Mouse (Mus musculus): ENCODE measurements around the gene Cdkn2d. TPM values are rescaled to one million over a fixed set of nuclear protein-coding genes. Genes with fewer than 3 reads are reported as not detected.
"Not testable (repeated sequence)": the region's sequence is repeated elsewhere in the genome, so short reads cannot be mapped to it uniquely, and the experiment has no call there.

Gene Cdkn2d
- polyA plus RNA-seq, 1 experiment from 2014 or later: 47.4 TPM

- DNase-seq (ENCODE audit: low read depth, low spot score) (no peak), ATAC-seq (no peak)
- H3K27me3 ChIP-seq: no peaks in the 10 kb centered on the region
- TF ChIP-seq CTCF (IDR thresholded peaks at IDR 0.05): no peak
- POLR2A ChIA-PET: no interaction called here
- in situ Hi-C loops (cut with MboI; ENCODE audit: low pct_unique_long_range_greater_than_20kb): no loop called here
- CTCF ChIA-PET: interaction anchor here (1.5 kb wide), 1 partner anchor 10 kb away, joined by 4 read pairs; no protein-coding TSS in a partner anchor
These were observed 13.4 kb downstream of the Cdkn2d start for GRCm38 (mm10) chr9:21277776-21278175.

- CTCF ChIA-PET: interaction anchor here (1.5 kb wide), 1 partner anchor 8 kb away, joined by 4 read pairs; no protein-coding TSS in a partner anchor
- in situ Hi-C loops (cut with MboI; ENCODE audit: low pct_unique_long_range_greater_than_20kb): no loop called here
- H3K27me3 ChIP-seq: no peaks in the 10 kb centered on the region
- no peak for TF ChIP-seq CTCF (IDR thresholded peaks at IDR 0.05)
- ATAC-seq (no peak), DNase-seq (ENCODE audit: low read depth, low spot score) (no peak)
- POLR2A ChIA-PET: interaction anchor here (1.2 to 1.4 kb wide), 2 partner anchors 9 to 10 kb away, joined by 3 to 4 read pairs; no protein-coding TSS in a partner anchor
These were observed 14.9 kb downstream of the Cdkn2d start for GRCm38 (mm10) chr9:21276307-21276706.

- POLR2A ChIA-PET: interaction anchor here (1.2 kb wide), 1 partner anchor 10 kb away, joined by 4 read pairs; no protein-coding TSS in a partner anchor
- no peak for TF ChIP-seq CTCF (IDR thresholded peaks at IDR 0.05)
- in situ Hi-C loops (cut with MboI; ENCODE audit: low pct_unique_long_range_greater_than_20kb): no loop called here
- no peak for DNase-seq (ENCODE audit: low read depth, low spot score)
- no peaks in the 10 kb centered on the region for H3K27me3 ChIP-seq
- no peak for ATAC-seq
- CTCF ChIA-PET: interaction anchor here (1.8 kb wide), 1 partner anchor 81 kb away, joined by 4 read pairs; no protein-coding TSS in a partner anchor
These were observed 15.5 kb downstream of the Cdkn2d start for GRCm38 (mm10) chr9:21275727-21276126.

- ATAC-seq: no peak
- ChIA-PET POLR2A (interaction anchor here (1.0 kb wide), 1 partner anchor 10 kb away, joined by 3 read pairs; the partner anchor contains the start of gene Atg4d), CTCF (interaction anchor here (1.5 to 1.8 kb wide), 2 partner anchors 34 to 82 kb away, joined by 3 to 4 read pairs; no protein-coding TSS in a partner anchor)
- no peaks in the 10 kb centered on the region for H3K27me3 ChIP-seq
- in situ Hi-C loops (cut with MboI; ENCODE audit: low pct_unique_long_range_greater_than_20kb): no loop called here
- no peak for TF ChIP-seq CTCF (IDR thresholded peaks at IDR 0.05)
- no peak for DNase-seq (ENCODE audit: low read depth, low spot score)
These were observed 16.0 kb downstream of the Cdkn2d start for GRCm38 (mm10) chr9:21275013-21275710.

GRCm38 (mm10) chr9:21274336-21274735, 16.9 kb downstream of the Cdkn2d start:
- no peak for DNase-seq (ENCODE audit: low read depth, low spot score)
- in situ Hi-C loops (cut with MboI; ENCODE audit: low pct_unique_long_range_greater_than_20kb): no loop called here
- no peaks in the 10 kb centered on the region for H3K27me3 ChIP-seq
- CTCF ChIA-PET: interaction anchor here (0.6 to 1.8 kb wide), 3 partner anchors 34 to 221 kb away, joined by 3 to 4 read pairs (median 3); no protein-coding TSS in a partner anchor
- POLR2A ChIA-PET: interaction anchor here (1.0 kb wide), 1 partner anchor 10 kb away, joined by 3 read pairs; the partner anchor contains the start of gene Atg4d
- TF ChIP-seq CTCF (IDR thresholded peaks at IDR 0.05): no peak
- no peak for ATAC-seq

- H3K27me3 ChIP-seq: no peaks in the 10 kb centered on the region
- ChIA-PET CTCF (interaction anchor here (0.9 to 1.8 kb wide), 3 partner anchors 14 to 83 kb away, joined by 3 to 4 read pairs (median 3); no protein-coding TSS in a partner anchor), POLR2A (interaction anchor here (0.9 to 1.1 kb wide), 3 partner anchors 9 to 17 kb away, joined by 3 to 10 read pairs (median 4); partner anchors contain the start of gene Atg4d)
- ATAC-seq (no peak), DNase-seq (ENCODE audit: low read depth, low spot score) (no peak)
- no peak for TF ChIP-seq CTCF (IDR thresholded peaks at IDR 0.05)
- in situ Hi-C loops (cut with MboI; ENCODE audit: low pct_unique_long_range_greater_than_20kb): no loop called here
These were observed 17.5 kb downstream of the Cdkn2d start for GRCm38 (mm10) chr9:21273520-21274228.

GRCm38 (mm10) chr9:21273094-21273493, 18.1 kb downstream of the Cdkn2d start:
- in situ Hi-C loops (cut with MboI; ENCODE audit: low pct_unique_long_range_greater_than_20kb): no loop called here
- TF ChIP-seq CTCF (IDR thresholded peaks at IDR 0.05): no peak
- no peak for DNase-seq (ENCODE audit: low read depth, low spot score)

GRCm38 (mm10) chr9:21272391-21272790, 18.8 kb downstream of the Cdkn2d start:
- in situ Hi-C loops (cut with MboI; ENCODE audit: low pct_unique_long_range_greater_than_20kb): no loop called here
- CTCF ChIA-PET: interaction anchor here (0.9 kb wide), 1 partner anchor 13 kb away, joined by 3 read pairs; no protein-coding TSS in a partner anchor
- ATAC-seq (no peak), DNase-seq (ENCODE audit: low read depth, low spot score) (no peak)
- no peaks in the 10 kb centered on the region for H3K27me3 ChIP-seq
- TF ChIP-seq CTCF (IDR thresholded peaks at IDR 0.05): no peak
- POLR2A ChIA-PET: interaction anchor here (1.1 to 1.2 kb wide), 2 partner anchors 14 to 142 kb away, joined by 3 to 4 read pairs; no protein-coding TSS in a partner anchor

More at GRCm38 (mm10) chr9:21273094-21273493, 18.1 kb downstream of the Cdkn2d start:
- ChIA-PET POLR2A (interaction anchor here (0.9 to 1.2 kb wide), 3 partner anchors 13 to 141 kb away, joined by 3 to 10 read pairs (median 4); no protein-coding TSS in a partner anchor), CTCF (interaction anchor here (0.9 kb wide), 1 partner anchor 14 kb away, joined by 3 read pairs; no protein-coding TSS in a partner anchor)
- ATAC-seq: no peak
- H3K27me3 ChIP-seq: no peaks in the 10 kb centered on the region

- POLR2A ChIA-PET: interaction anchor here (0.7 kb wide), 1 partner anchor 70 kb away, joined by 3 read pairs; no protein-coding TSS in a partner anchor
- H3K27me3 ChIP-seq; in situ Hi-C loops (cut with MboI; ENCODE audit: low pct_unique_long_range_greater_than_20kb); ATAC-seq; CTCF ChIA-PET; DNase-seq (ENCODE audit: low read depth, low spot score): not testable (repeated sequence)
These were observed 21.6 kb downstream of the Cdkn2d start for GRCm38 (mm10) chr9:21269590-21269989.

GRCm38 (mm10) chr9:21268305-21268704, 22.9 kb downstream of the Cdkn2d start:
- no peak for TF ChIP-seq CTCF (IDR thresholded peaks at IDR 0.05)
- ChIA-PET POLR2A (interaction anchor here (0.6 kb wide), 1 partner anchor 43 kb away, joined by 3 read pairs; no protein-coding TSS in a partner anchor), CTCF (interaction anchor here (1.2 to 1.9 kb wide), 2 partner anchors 9 to 12 kb away, joined by 4 read pairs; no protein-coding TSS in a partner anchor)
- no peaks in the 10 kb centered on the region for H3K27me3 ChIP-seq
- no peak for ATAC-seq
- DNase-seq (ENCODE audit: low read depth, low spot score): no peak
- in situ Hi-C loops (cut with MboI; ENCODE audit: low pct_unique_long_range_greater_than_20kb): no loop called here
